Mouse (Mus musculus): ENCODE results near the gene Sulf2. TPM values are rescaled to one million over a fixed set of nuclear protein-coding genes. Genes with fewer than 3 reads are reported as not detected.

The Sulf2 gene
- total and polyA plus RNA-seq, 3 experiments: not detected

DNA sequence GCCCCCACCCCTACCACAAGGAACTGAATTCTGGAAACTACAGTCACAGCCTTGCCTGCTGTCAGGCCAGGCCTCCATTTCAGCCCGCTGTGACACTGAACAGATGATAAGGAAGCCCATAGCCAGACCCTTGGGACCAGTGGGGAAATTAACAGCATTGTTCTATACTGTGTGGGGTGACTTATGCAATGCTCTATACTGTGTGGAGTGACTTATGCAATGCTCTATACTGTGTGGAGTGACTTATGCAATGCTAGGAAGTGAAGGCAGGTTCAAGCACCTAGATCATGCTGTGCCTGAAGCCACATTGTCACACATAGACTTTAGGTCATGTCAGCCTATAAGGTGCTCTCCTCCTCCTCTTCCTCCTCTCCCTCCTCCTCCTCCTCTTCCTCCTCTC lies 9.1 kb upstream of the Sulf2 start:
- Histone ChIP-seq H3K27ac (ENCODE audit: insufficient read depth, low read depth) (no peak overlapping the region), H3K9ac (ENCODE audit: insufficient read depth, low read depth) (no peak overlapping the region), H3K27me3 (replicated peaks) (peaks cover 36% of the 10 kb centered on the region), H3K4me3 (replicated peaks in 1 of 3; ENCODE audit: low read depth in 2 of 3, low read length in 2 of 3, poor library complexity in 1 of 3) (no peak overlapping the region), H3K9me3 (replicated peaks; ENCODE audit: low read length) (no peaks in the 10 kb centered on the region), H3K36me3 (replicated peaks in 1 of 2; ENCODE audit: control insufficient read depth in 1 of 2, insufficient read depth in 1 of 2, low read length in 1 of 2) (no peaks in the 10 kb centered on the region), H3K79me2 (replicated peaks; ENCODE audit: control insufficient read depth, extremely low read depth, insufficient read depth, poor library complexity, severe bottlenecking) (no peaks in the 10 kb centered on the region), H3K4me1 (ENCODE audit: control insufficient read depth in 1 of 2, insufficient read depth in 2 of 2) (no peaks in the 10 kb centered on the region), H3K4me2 (ENCODE audit: insufficient read depth, low read depth, poor library complexity, severe bottlenecking) (no peak overlapping the region)
- DNase-seq (ENCODE audit: extremely low read depth): no peak
- in situ Hi-C loops (cut with MboI; ENCODE audit: low pct_ligation_motif_present, low pct_unique_long_range_greater_than_20kb, low sequenced_read_pairs): no loop called here
- TF ChIP-seq UBTF (IDR thresholded peaks at IDR 0.05; ENCODE audit: low read depth, low read length) (no peak), EP300 (IDR thresholded peaks at IDR 0.05; ENCODE audit: low read length) (no peak), SIN3A (IDR thresholded peaks at IDR 0.05; ENCODE audit: low read length) (no peak), POLR2AphosphoS2 (IDR thresholded peaks at IDR 0.05; ENCODE audit: low read depth, low read length) (no peak), ETS1 (conservative IDR thresholded peaks at IDR 0.05; ENCODE audit: low read depth, low read length) (no peak), USF1 (IDR thresholded peaks at IDR 0.05; ENCODE audit: low read depth, low read length) (no peak), ZKSCAN1 (IDR thresholded peaks at IDR 0.05; ENCODE audit: borderline replicate concordance, low read depth, low read length) (no peak), TCF12 (IDR thresholded peaks at IDR 0.05; ENCODE audit: low read depth, low read length) (no peak), CHD1 (IDR thresholded peaks at IDR 0.05; ENCODE audit: low read depth, low read length) (no peak), RCOR1 (conservative IDR thresholded peaks at IDR 0.05; ENCODE audit: low read depth, low read length) (no peak), NRF1 (IDR thresholded peaks at IDR 0.05; ENCODE audit: low read depth, low read length) (no peak), MAFK (IDR thresholded peaks at IDR 0.05; ENCODE audit: insufficient replicate concordance, low read length) (no peak), USF2 (conservative IDR thresholded peaks at IDR 0.05; ENCODE audit: low read depth, low read length) (no peak), HCFC1 (IDR thresholded peaks at IDR 0.05; ENCODE audit: low read depth, low read length) (no peak), CTCF (conservative IDR thresholded peaks at IDR 0.05 in 1 of 2, IDR thresholded peaks at IDR 0.05 in 1 of 2; ENCODE audit: low read depth in 2 of 2, low read length in 2 of 2) (no peak), PAX5 (IDR thresholded peaks at IDR 0.05; ENCODE audit: low read length) (no peak), POLR2A (IDR thresholded peaks at IDR 0.05; ENCODE audit: low read depth, low read length) (no peak), ELF1 (IDR thresholded peaks at IDR 0.05; ENCODE audit: low read depth, low read length) (no peak), JUND (conservative IDR thresholded peaks at IDR 0.05; ENCODE audit: low read depth, low read length) (no peak)
- dilution Hi-C loops (cut with MboI; ENCODE audit: extremely low pct_ligation_motif_present, extremely low pct_unique_long_range_greater_than_20kb, low sequenced_read_pairs): no loop called here

DNA sequence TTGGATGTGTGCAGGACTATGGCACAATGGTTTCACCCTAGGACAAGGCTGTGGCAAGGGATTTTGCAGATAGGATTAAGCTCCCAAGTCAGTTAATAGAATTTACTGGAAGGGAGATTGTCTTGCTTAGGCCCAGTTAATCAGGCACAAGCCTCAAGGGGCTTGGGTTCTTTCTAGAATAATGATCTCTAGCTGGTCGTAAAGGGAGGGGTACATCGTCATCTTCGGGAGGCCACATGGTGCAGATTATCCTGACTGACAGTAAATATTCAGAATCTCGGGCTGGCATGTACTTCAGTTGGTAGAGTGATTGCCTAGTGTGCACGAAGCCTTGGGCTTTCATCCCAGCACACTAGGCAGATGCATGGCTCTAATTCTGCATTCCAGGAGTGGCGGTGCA lies 8.5 kb upstream of the Sulf2 start:
- no peak for DNase-seq (ENCODE audit: extremely low read depth)
- dilution Hi-C loops (cut with MboI; ENCODE audit: extremely low pct_ligation_motif_present, extremely low pct_unique_long_range_greater_than_20kb, low sequenced_read_pairs): no loop called here
- peaks cover 31% of the 10 kb centered on the region for H3K27me3 ChIP-seq (replicated peaks)
- no peak overlapping the region for H3K4me3 ChIP-seq (replicated peaks in 1 of 3; ENCODE audit: low read depth in 2 of 3, low read length in 2 of 3, poor library complexity in 1 of 3)
- H3K27ac ChIP-seq (ENCODE audit: insufficient read depth, low read depth): no peak overlapping the region
- H3K79me2 ChIP-seq (replicated peaks; ENCODE audit: control insufficient read depth, extremely low read depth, insufficient read depth, poor library complexity, severe bottlenecking): no peaks in the 10 kb centered on the region
- TF ChIP-seq MYC (IDR thresholded peaks at IDR 0.05; ENCODE audit: low read depth, low read length) (no peak), RCOR1 (conservative IDR thresholded peaks at IDR 0.05; ENCODE audit: low read depth, low read length) (no peak), PAX5 (IDR thresholded peaks at IDR 0.05; ENCODE audit: low read length) (no peak), E2F4 (IDR thresholded peaks at IDR 0.05; ENCODE audit: insufficient replicate concordance, low read depth, low read length) (no peak), POLR2A (IDR thresholded peaks at IDR 0.05; ENCODE audit: low read depth, low read length) (no peak), SIN3A (IDR thresholded peaks at IDR 0.05; ENCODE audit: low read length) (no peak), JUND (conservative IDR thresholded peaks at IDR 0.05; ENCODE audit: low read depth, low read length) (no peak), ETS1 (conservative IDR thresholded peaks at IDR 0.05; ENCODE audit: low read depth, low read length) (no peak), ZC3H11A (IDR thresholded peaks at IDR 0.05; ENCODE audit: low read depth, low read length) (no peak), SMC3 (IDR thresholded peaks at IDR 0.05; ENCODE audit: low read depth, low read length) (no peak), EP300 (IDR thresholded peaks at IDR 0.05; ENCODE audit: low read length) (no peak), KAT2A (IDR thresholded peaks at IDR 0.05; ENCODE audit: insufficient replicate concordance, low read length) (no peak), POLR2AphosphoS2 (IDR thresholded peaks at IDR 0.05; ENCODE audit: low read depth, low read length) (no peak), MXI1 (IDR thresholded peaks at IDR 0.05; ENCODE audit: low read depth, low read length) (no peak), RAD21 (IDR thresholded peaks at IDR 0.05; ENCODE audit: low read depth, low read length) (no peak), IRF4 (IDR thresholded peaks at IDR 0.05; ENCODE audit: low read depth, low read length) (no peak), NELFE (IDR thresholded peaks at IDR 0.05; ENCODE audit: low read depth, low read length) (no peak), MAX (IDR thresholded peaks at IDR 0.05; ENCODE audit: low read length) (no peak)
- peaks cover 3% of the 10 kb centered on the region for H3K9me3 ChIP-seq (replicated peaks; ENCODE audit: low read length)
- no peaks in the 10 kb centered on the region for H3K4me1 ChIP-seq (ENCODE audit: control insufficient read depth in 1 of 2, insufficient read depth in 2 of 2)
- in situ Hi-C loops (cut with MboI; ENCODE audit: low pct_ligation_motif_present, low pct_unique_long_range_greater_than_20kb, low sequenced_read_pairs): no loop called here
- H3K4me2 ChIP-seq (ENCODE audit: insufficient read depth, low read depth, poor library complexity, severe bottlenecking): no peak overlapping the region
- H3K9ac ChIP-seq (ENCODE audit: insufficient read depth, low read depth): no peak overlapping the region
- no peaks in the 10 kb centered on the region for H3K36me3 ChIP-seq (replicated peaks in 1 of 2; ENCODE audit: control insufficient read depth in 1 of 2, insufficient read depth in 1 of 2, low read length in 1 of 2)
